Mouse (Mus musculus): ENCODE results near the gene Tymp.

GRCm38 (mm10) chr15:89410118-89410517 is 33.3 kb upstream of the Tymp start, which contains the start of gene Syce3:
- TF ChIP-seq MAFK (IDR thresholded peaks at IDR 0.05; ENCODE audit: insufficient read depth, low read depth, low read length) (no peak), CHD2 (IDR thresholded peaks at IDR 0.05; ENCODE audit: low read depth, low read length) (no peak), ZNF384 (IDR thresholded peaks at IDR 0.05; ENCODE audit: low read depth, low read length) (no peak), ZC3H11A (IDR thresholded peaks at IDR 0.05; ENCODE audit: borderline replicate concordance, low read depth, low read length) (no peak), HCFC1 (IDR thresholded peaks at IDR 0.05; ENCODE audit: borderline replicate concordance, insufficient read depth, low read length) (no peak)
